Mouse (Mus musculus) adipose tissue, adult 10 weeks (tissue): ENCODE results near the gene Snap91. TPM values are rescaled to one million over a fixed set of nuclear protein-coding genes. Genes with fewer than 3 reads are reported as not detected.

ENCODE experiments used
- polyA plus RNA-seq: library from polyadenylated mRNA; stranded (reverse); fragments of 350-450 nt; fragmentation: Illumina TruSeq; extraction: RNeasy Lipid Tissue Mini Kit (QIAGEN cat#74804); gene quantifications from one replicate; pipeline ENCODE4 v1.2.3, GENCODE M21; 2014; ENCODE audit warnings: low read depth, low replicate concordance

Snap91 gene
- polyA plus RNA-seq: not detected

DNA sequence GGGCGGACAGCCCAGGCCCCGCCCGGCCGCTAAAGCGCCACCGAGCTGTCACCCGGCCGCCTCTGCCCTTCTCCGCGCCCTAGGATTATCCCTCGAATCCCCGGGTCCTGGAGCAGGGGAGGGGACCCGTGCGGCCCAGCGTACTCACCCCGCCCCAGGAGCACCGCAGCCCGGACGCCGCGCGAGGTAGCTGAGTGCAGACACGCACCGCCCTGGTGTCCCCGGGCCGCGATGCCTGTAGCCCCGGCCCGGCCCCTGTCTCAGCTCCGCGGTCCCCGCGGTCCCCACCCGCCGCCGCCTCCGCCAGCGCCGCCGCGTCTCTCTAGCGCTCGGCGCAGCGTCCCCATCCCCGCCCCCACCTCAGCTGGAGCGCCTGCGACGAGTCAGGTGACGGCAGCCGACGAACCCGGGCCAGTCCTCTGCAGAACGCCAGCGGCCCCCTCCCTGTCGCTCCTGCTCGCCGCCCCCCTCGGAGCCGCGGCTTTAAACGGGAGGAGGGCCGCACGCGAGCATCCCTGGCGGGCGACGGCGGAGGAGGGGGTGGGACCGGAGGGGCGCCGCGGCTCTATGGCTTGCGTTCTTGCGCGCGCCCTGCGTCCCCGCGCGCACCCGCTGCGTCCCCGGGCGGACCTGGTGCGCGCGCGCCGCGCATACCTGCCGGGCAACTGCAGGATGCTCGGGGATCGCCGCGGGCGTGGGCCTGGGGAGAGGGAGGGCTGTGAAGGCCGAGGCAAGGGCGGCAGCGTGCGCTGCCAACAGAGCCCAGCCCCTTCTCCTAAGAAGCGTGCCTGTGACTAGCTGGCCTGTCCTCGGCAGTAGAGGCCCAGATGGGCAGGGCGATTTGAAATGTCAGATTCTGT is at the start of gene Snap91:
Snap91 (minus strand) TSS at position 542 of the 860 bp plus-strand sequence.

DNA sequence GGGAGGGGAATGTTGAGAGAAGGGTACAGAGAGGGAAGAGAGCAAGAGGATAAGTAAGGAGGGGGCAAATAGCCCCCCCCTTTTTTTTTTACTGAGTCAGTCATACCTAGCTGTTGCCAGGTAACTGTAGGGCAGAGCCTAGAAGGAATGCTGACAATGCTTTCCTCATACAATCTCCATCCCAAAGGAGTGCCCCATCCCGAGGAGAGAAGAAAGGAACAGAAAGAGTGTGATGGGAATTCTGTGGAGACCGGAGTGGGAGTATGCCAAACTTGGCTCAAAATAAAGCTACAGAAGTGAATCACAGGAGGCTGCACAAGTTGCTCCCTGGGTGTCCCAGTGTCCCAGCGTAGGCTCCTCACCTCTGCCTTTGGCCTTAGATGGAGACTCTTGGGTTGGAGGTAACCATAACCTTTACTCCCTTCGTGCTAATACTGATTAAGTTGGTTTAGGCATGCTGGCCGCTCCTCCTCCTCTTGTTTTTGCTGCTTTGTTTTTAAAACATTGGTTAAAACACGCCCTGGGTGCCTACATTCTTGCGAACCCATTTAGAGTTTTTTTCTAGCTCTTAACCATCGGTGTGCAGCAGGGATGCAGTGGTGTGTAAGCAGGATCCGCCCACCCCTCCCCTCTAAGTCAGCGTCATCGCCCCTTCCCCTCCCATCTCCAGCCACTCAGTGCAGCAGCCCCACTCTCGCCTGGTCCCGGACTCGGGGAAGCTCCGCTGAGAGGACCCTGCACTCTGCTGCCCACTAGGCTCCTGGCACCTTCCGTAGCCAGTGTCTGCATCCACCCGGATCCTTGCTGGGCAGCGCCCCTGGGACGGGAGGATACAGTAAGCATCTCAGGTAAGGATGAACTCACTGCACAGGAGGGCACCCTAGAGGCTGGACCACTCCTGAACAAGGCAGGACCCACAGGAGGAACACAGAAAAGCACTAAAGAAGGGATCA is 137.2 kb downstream of the Snap91 start, which contains the start of gene Prss35:
Prss35 (plus strand) TSS at position 691 of the 953 bp plus-strand sequence.

Other genes starting within 250 kb of the Snap91 start
- 95.3 TPM for gene Me1, start 184.7 kb downstream of the Snap91 start, polyA plus RNA-seq
- gene Prss35, start 137.0 kb downstream of the Snap91 start, polyA plus RNA-seq: 0.41 TPM
- gene Ripply2, start 134.9 kb upstream of the Snap91 start, polyA plus RNA-seq: not detected
- 30.7 TPM for gene Cyb5r4, start 141.4 kb upstream of the Snap91 start, polyA plus RNA-seq